In the genomic region with DNA sequence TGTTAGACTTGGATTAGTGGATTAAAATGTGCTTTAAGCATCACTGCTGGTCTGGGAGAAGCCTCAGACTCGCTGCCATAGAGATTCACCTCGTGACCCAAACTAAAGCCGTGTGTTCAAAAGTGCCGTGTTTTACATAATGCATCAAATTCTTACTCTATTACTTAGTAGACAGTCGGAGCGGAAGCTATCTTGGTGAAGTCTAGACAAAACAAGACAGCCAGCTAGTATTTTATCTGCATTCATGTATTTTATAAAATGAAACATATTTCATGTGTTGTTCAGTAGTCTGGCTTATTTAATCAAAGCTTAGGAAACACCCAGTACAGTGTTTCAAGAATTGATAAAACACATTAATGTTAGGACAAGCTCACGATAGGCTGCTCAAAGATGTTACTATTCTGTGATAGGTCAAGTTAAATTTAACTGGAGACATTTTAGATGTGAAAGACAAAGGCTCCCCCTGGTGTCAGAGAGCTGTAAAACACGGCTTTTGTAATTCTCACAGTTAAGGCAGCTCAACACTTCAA, we compare ENCODE assay signal across 8 mouse cellular contexts. TPM values are rescaled to one million over a fixed set of nuclear protein-coding genes. Genes with fewer than 3 reads are reported as not detected.
A peak's percentile ranks its signal among the peaks of the same experiment; 100 is the strongest.
DNase-seq lines count a peak whose midpoint lies in the region; ATAC-seq lines count a peak whose summit lies in the region.

Gene Mttp (minus strand): TSS at position 327 of the 530 bp plus-strand sequence.

- no peaks in the 10 kb centered on the region for H3K9me3 ChIP-seq in intestine, embryonic 16.5 days (ENCODE audit: control insufficient read depth, low read length)
- no peaks in the 10 kb centered on the region for H3K9me3 ChIP-seq in midbrain, embryonic 10.5 days (replicated peaks)

- peak within 1 kb of the TSS; percentile 85 for H3K9ac ChIP-seq in intestine, embryonic 16.5 days (ENCODE audit: low read depth, low read length)

- 1% methylated on average over 8 of the region's 8 CpGs for WGBS in intestine, embryonic 16.5 days
- WGBS in midbrain, embryonic 10.5 days: 7% methylated on average over 8 of the region's 8 CpGs

- peak within 1 kb of the TSS; percentile 68 for H3K4me2 ChIP-seq in intestine, embryonic 16.5 days (ENCODE audit: low read depth, low read length)

- peak within 1 kb of the TSS; percentile 73 for H3K4me3 ChIP-seq in intestine, embryonic 16.5 days (ENCODE audit: low read length)
- peak within 1 kb of the TSS; percentile 72 for H3K4me3 ChIP-seq in midbrain, embryonic 10.5 days

- H3K27ac ChIP-seq in intestine, embryonic 16.5 days (ENCODE audit: low read length): peak within 1 kb of the TSS; percentile 100
- peak within 1 kb of the TSS; percentile 97 for H3K27ac ChIP-seq in midbrain, embryonic 10.5 days (replicated peaks)

- intact Hi-C loops in gastrocnemius, postnatal 14 days (cut with DNase I; ENCODE audit: low total_unique reads): loop anchor here (5.0 to 10.0 kb wide), 2 partner anchors 152 to 280 kb away; partner anchors contain the start of genes Dnajb14 and H2afz
- intact Hi-C loops in left cerebral cortex, postnatal 25 days (cut with DNase I): loop anchor here (1.0 to 5.0 kb wide), 4 partner anchors 77 to 366 kb away; partner anchors contain the start of genes 1110002E22Rik and Gm5105

- H3K4me1 ChIP-seq in intestine, embryonic 16.5 days (ENCODE audit: control insufficient read depth, insufficient read depth, low read length): 0 out of 2 replicates have a peak, but pooled peaks cover 2% of the 10 kb centered on the region
- H3K4me1 ChIP-seq in midbrain, embryonic 10.5 days: peaks cover 5% of the 10 kb centered on the region

- peak; percentile 19; the same call in 1 of the 2 replicates for ATAC-seq in intestine, embryonic 16.5 days

- no peaks in the 10 kb centered on the region for H3K27me3 ChIP-seq in intestine, embryonic 16.5 days (replicated peaks; ENCODE audit: control insufficient read depth, insufficient read depth, low read length)
- H3K27me3 ChIP-seq in midbrain, embryonic 10.5 days (ENCODE audit: low read depth, poor library complexity, severe bottlenecking): no peaks in the 10 kb centered on the region

- H3K36me3 ChIP-seq in intestine, embryonic 16.5 days (ENCODE audit: control insufficient read depth, insufficient read depth, low read length): no peaks in the 10 kb centered on the region; the same call in 1 of the 2 replicates
- peaks cover 16% of the 10 kb centered on the region for H3K36me3 ChIP-seq in midbrain, embryonic 10.5 days

- DNase-seq in urinary bladder, postnatal 14 days (ENCODE audit: low spot score): peak; percentile 78
- no peak for DNase-seq in urinary bladder, adult 2 months (ENCODE audit: low spot score)
- peak; percentile 90 for DNase-seq in embryo, embryonic 11 days
- peak; percentile 59 for DNase-seq in gastrocnemius, postnatal 14 days
- peak; percentile 81 to 93 for DNase-seq in left cerebral cortex, postnatal 25 days (ENCODE audit: low spot score in 2 of 2)
- DNase-seq in midbrain, embryonic 10.5 days (ENCODE audit: low spot score): peak; percentile 63
- DNase-seq in right cerebral cortex, postnatal 36 days (ENCODE audit: low spot score in 2 of 2): peak; percentile 66 to 75

RNA-seq across cellular contexts. Expression of gene Mttp, which starts in this region (rescaled TPM):
- 4.8 and 5.0 TPM in 2 replicates for polyA plus RNA-seq in urinary bladder, adult 2 months (2012; rRNA removed)
- total RNA-seq in gastrocnemius, postnatal 14 days (2021): 1 to 10 TPM; 1.9 to 2.7 TPM
- 405 and 573 TPM in 2 replicates for polyA plus RNA-seq in intestine, embryonic 16.5 days (2015; fragmentation: Nextera tagmentation; extraction: Ambion mirVana)
- total RNA-seq in left cerebral cortex, postnatal 25 days (2021): 1 to 10 TPM; 6.0 to 6.2 TPM
- 11.3 and 12.5 TPM in 2 replicates for polyA plus RNA-seq in midbrain, embryonic 10.5 days (2016; fragmentation: Nextera tagmentation; extraction: Ambion mirVana)

Comparison
In these comparisons a context has a peak if more than half of its experiments do, and no peak if none do; other contexts are left out.
1. RNA of gene Mttp (polyA plus RNA-seq): 405 to 573 TPM in intestine, embryonic 16.5 days; 11.3 to 12.5 TPM in midbrain, embryonic 10.5 days and 4.8 to 5.0 TPM in urinary bladder, adult 2 months; every median in the first group is over 10 times any median in the second.